Mouse (Mus musculus): Measurements from ENCODE around the gene Ezr. TPM values are rescaled to one million over a fixed set of nuclear protein-coding genes. Genes with fewer than 3 reads are reported as not detected.
A peak's percentile ranks its signal among the peaks of the same experiment; 100 is the strongest.

Ezr gene
- 32.5 and 39.6 TPM in 2 replicates for polyA plus RNA-seq (2015; fragmentation: Nextera tagmentation; extraction: Ambion mirVana)

DNA sequence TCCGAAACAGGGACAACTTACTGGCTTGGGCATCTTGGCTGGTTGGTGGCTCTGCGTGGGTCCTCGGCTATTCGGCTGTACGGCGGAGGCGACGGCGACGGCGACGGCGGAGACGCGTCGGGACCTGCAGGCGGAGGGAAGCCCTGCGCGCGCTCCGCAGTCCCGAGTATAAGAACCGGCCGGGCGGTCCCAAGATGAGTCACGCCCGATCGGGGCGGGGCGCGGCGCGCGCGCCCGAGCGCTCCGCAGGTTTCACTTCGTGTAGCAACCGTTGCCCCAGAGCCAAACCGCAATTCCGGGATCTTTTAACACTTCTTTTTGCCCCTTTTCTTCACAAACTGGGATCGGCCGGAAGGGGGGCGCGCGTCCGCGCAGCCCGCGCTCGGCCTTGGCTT, at the start of gene Ezr:
TSS of gene Ezr (minus strand) at position 174 of the 395 bp plus-strand sequence.
- no peaks in the 10 kb centered on the region for H3K9me3 ChIP-seq
- H3K36me3 ChIP-seq (replicated peaks), result no peaks in the 10 kb centered on the region
- H3K4me3 ChIP-seq, result peak within 1 kb of the TSS; percentile 60
- H3K4me2 ChIP-seq, result peak within 1 kb of the TSS; percentile 96
- H3K27ac ChIP-seq, result 0 out of 2 replicates have a peak within 1 kb of the TSS, but pooled peaks have one; percentile 3
- H3K9ac ChIP-seq, result peak within 1 kb of the TSS; percentile 40
- WGBS, result under 1% methylated on average over 52 of the region's 52 CpGs
- peaks cover 46% of the 10 kb centered on the region for H3K27me3 ChIP-seq (replicated peaks)
- H3K4me1 ChIP-seq, result peaks cover 24% of the 10 kb centered on the region
- ATAC-seq (replicated peaks), result peak; percentile 62

DNA sequence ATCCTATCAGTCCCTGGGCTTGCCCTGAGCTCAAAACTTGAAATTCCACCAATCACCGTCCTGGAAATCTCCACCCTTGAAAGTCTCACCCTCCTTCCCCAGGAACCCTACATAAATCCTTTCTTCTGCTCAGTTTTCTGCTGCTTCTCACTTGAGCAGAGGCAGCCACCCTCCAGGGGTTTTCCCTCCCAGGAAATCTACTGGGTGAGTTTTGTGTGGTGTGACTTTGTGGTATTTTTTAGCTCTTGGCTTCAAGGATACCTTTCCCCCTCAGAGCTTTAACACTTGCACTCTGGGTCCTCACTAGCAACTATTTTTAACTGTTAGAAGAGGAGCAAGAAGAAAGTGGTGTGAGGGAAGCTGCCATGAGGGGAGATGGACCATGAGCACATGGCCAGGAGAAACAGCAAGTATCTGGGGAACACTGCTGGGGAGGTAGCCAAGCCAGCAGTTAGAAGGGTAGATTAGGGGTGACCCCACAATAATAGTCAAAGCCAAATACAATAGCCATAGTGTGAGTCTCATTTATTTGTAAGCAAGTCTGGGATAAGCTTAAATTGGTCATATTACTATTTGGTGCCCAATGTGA, 47.5 kb upstream of the Ezr start:
- WGBS, result 78% methylated on average over 1 of the region's 1 CpGs
- H3K4me3 ChIP-seq, result no peak overlapping the region
- peaks cover 15% of the 10 kb centered on the region for H3K4me1 ChIP-seq
- H3K9ac ChIP-seq, result no peak overlapping the region
- no peak overlapping the region for H3K4me2 ChIP-seq
- no peak for ATAC-seq (replicated peaks)
- H3K27ac ChIP-seq, result no peak overlapping the region
- no peaks in the 10 kb centered on the region for H3K36me3 ChIP-seq (replicated peaks)
- no peaks in the 10 kb centered on the region for H3K27me3 ChIP-seq (replicated peaks)
- no peaks in the 10 kb centered on the region for H3K9me3 ChIP-seq

DNA sequence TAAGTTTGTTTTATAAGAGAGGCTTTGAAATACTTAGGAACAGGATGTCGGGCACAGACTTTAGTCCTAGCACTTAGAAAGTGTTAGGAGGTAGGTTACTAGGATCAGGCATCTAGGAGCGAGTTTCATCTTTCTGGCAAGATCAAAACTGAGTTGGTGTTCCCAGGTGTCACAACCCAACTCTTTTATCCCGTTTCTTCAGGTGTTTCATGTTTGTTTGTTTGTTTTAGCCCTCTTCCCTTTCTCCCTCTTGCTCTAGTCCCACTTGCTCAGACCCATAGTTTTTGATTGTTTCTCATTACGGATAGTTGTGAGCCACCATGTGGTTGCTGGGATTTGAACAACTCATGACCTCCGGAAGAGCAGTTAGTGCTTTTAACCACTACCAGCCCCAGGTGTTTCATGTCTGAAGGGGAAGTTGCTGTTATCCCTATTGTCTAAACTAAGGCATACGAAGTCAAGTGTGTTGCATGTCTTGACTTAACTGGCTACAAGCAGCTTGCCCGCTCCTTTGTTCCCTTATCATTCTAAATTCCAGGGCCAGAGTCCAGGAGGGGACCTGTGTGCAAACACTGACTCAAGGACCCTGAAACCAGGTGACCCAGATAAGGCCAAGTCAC, 46.1 kb upstream of the Ezr start:
- Histone ChIP-seq H3K27ac (peak overlapping the region; percentile 97), H3K27me3 (replicated peaks) (no peaks in the 10 kb centered on the region), H3K36me3 (replicated peaks) (no peaks in the 10 kb centered on the region), H3K4me3 (peak overlapping the region; percentile 66), H3K9me3 (no peaks in the 10 kb centered on the region), H3K4me1 (peaks cover 15% of the 10 kb centered on the region), H3K4me2 (peak overlapping the region; percentile 78), H3K9ac (peak overlapping the region; percentile 65; the same call in 1 of the 2 replicates)
- ATAC-seq (replicated peaks), result no peak
- WGBS, result 77% methylated on average over 7 of the region's 7 CpGs

DNA sequence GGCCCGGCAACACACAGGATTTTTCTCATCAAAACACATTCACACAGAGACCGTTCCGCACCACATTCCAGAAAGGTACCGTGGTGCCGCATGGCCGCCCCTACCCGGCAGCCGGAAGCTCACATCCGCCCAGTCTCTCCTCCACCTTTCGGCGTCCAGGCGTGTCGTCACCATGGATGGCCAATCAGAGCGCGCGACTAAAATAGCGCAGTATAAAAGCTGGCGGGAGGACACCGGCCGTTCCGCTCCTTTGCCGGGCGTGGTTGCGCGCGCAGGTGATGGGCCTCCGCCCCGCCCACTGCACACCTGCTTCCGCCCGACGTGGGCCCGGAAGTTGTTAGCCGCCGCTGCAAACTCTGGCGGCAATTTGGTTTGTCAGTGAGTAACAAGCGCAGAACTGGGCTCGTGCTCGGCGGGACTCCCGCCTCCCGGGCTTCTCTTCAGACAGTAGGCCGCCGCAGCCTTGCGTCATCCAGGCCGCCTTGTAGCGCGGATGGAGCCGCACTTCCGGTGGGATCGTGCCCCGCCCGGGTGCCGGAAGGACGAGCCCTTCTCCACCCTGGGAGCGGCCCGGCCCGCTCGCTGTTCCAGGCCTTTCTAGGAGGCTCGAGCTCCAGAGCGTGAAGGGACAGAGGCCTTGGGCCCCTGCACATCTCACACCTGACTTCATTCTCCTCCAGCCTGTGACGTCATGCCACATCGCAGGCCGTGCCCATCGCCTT, 45.3 kb upstream of the Ezr start:
- H3K4me3 ChIP-seq, result peak overlapping the region; percentile 66
- peak; percentile 99 for ATAC-seq (replicated peaks)
- H3K27me3 ChIP-seq (replicated peaks), result no peaks in the 10 kb centered on the region
- H3K36me3 ChIP-seq (replicated peaks), result no peaks in the 10 kb centered on the region
- H3K9ac ChIP-seq, result peak overlapping the region; percentile 65
- H3K9me3 ChIP-seq, result no peaks in the 10 kb centered on the region
- peaks cover 15% of the 10 kb centered on the region for H3K4me1 ChIP-seq
- under 1% methylated on average over 64 of the region's 64 CpGs for WGBS
- peak overlapping the region; percentile 97 for H3K27ac ChIP-seq
- H3K4me2 ChIP-seq, result peak overlapping the region; percentile 78

DNA sequence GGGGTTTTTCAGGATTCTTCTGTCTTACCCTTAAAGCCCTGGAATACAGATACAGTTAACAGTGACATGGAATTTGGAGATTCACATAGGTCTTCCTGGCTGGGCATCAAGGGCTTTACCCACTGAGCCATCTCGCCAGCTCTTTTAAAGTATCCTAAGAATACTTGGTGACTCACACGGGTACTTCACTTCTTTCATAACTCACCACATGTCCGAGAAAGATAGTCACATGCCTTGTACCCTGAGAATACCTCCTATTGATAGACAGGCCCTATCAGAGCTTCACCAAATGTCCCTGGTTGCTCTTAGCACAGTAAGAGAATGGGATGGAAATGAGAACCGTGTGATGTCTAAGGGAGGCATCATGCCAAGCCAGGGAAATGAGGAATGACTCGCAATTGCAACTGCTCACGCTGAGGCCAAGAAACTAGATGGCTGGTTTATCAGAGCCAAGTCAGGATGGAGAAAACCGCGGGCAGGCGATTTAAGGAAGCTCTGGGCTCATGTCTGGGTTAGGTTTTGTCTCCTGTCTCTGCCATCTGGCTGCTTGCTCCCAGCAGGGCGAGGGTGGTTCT, 44.7 kb upstream of the Ezr start:
- peak overlapping the region; percentile 60 for H3K9ac ChIP-seq
- 32% methylated on average over 10 of the region's 10 CpGs for WGBS
- ATAC-seq (replicated peaks), result peak; percentile 21

DNA sequence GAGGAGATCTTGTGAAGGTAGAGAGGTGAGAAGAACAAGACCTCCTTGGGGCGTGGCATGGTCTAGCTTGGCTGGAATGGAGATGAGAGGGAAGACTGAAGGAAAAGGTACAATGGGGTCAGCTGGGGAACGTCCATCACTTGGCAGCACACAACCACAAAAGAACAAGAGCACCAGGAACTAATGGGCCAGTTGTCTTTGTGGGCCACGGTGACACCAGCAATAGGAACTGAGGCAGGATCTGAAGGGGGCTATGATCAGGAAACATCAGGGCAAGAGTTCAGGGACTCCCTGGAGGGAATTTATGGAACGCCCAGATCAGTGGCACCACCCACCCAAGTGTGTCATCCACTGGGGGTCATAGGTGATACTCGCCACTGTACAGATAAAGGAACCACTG, 34.2 kb upstream of the Ezr start:
- Histone ChIP-seq H3K4me1 (no peaks in the 10 kb centered on the region), H3K27me3 (replicated peaks) (no peaks in the 10 kb centered on the region), H3K9me3 (no peaks in the 10 kb centered on the region), H3K9ac (no peak overlapping the region), H3K27ac (no peak overlapping the region), H3K4me2 (no peak overlapping the region), H3K4me3 (no peak overlapping the region), H3K36me3 (replicated peaks) (no peaks in the 10 kb centered on the region)
- WGBS, result 84% methylated on average over 5 of the region's 5 CpGs
- ATAC-seq (replicated peaks), result no peak

More for the DNA sequence above, 44.7 kb upstream of the Ezr start:
- Histone ChIP-seq H3K4me1 (peaks cover 15% of the 10 kb centered on the region), H3K27me3 (replicated peaks) (no peaks in the 10 kb centered on the region), H3K4me2 (peak overlapping the region; percentile 78), H3K27ac (peak overlapping the region; percentile 97), H3K4me3 (peak overlapping the region; percentile 66), H3K36me3 (replicated peaks) (no peaks in the 10 kb centered on the region), H3K9me3 (no peaks in the 10 kb centered on the region)

DNA sequence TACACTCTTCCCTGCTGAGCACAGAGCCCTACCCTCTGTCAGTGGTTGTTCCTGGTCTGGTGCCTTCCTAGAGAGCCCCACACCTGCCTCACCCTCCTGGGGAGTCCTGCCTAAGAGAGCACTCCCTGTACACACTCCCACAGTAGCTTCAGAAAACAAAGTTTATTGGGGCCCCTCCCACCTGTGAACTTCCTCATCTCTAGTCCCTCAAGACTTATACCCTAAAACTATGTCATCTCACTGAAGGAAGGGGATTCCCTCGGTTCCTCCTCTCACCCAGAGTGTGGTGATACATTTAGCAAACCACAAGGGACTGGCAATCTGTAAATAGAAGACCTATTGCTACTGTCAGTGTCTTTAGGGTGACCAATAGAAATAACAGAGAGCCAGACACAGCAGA, 33.6 kb upstream of the Ezr start:
- Histone ChIP-seq H3K4me3 (no peak overlapping the region), H3K9me3 (no peaks in the 10 kb centered on the region), H3K36me3 (replicated peaks) (no peaks in the 10 kb centered on the region), H3K9ac (no peak overlapping the region), H3K27me3 (replicated peaks) (no peaks in the 10 kb centered on the region), H3K4me1 (no peaks in the 10 kb centered on the region), H3K4me2 (no peak overlapping the region), H3K27ac (no peak overlapping the region)
- no peak for ATAC-seq (replicated peaks)
- WGBS, result 87% methylated on average over 1 of the region's 1 CpGs

DNA sequence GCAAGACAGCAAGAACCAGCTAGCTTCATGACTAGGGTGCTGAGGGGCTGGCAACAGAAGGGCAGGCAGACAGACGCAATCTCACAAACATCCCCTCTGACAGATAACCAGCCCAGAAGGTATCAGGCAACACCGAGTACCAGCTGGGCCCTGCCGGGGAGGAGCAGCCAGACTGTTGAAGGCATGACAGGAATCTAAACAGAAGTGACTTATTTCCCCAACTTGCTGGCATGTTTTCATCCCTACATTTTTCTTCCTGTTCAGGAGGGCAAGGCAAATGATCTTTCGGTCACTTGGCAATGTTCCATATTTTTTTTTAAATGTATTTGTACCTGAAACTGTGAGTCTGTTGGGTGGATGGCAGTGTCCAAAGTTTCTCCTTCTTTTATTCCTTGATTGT, 32.1 kb upstream of the Ezr start:
- no peak for ATAC-seq (replicated peaks)
- no peak overlapping the region for H3K4me2 ChIP-seq
- H3K9me3 ChIP-seq, result no peaks in the 10 kb centered on the region
- H3K27ac ChIP-seq, result no peak overlapping the region
- WGBS, result 63% methylated on average over 4 of the region's 4 CpGs
- no peak overlapping the region for H3K4me3 ChIP-seq
- no peaks in the 10 kb centered on the region for H3K27me3 ChIP-seq (replicated peaks)
- no peaks in the 10 kb centered on the region for H3K4me1 ChIP-seq
- no peaks in the 10 kb centered on the region for H3K36me3 ChIP-seq (replicated peaks)
- H3K9ac ChIP-seq, result no peak overlapping the region

DNA sequence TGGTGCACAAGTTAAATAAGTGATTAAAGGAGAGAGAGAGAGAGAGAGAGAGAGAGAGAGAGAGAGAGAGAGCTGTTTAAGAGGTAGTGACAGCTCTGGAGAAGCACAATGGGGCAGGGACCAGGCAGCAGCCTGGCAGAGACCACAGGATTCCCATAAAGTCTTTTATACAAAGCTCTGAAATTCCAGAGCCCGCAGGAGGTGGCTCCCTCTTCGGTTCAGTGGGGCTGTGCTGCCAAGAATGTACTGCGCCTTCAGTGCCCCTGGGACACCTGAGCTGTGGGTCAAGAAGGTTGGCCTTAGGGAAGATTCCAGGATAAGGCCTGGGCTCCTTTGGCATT, 30.2 kb upstream of the Ezr start:
- WGBS, result 11% methylated on average over 3 of the region's 3 CpGs

DNA sequence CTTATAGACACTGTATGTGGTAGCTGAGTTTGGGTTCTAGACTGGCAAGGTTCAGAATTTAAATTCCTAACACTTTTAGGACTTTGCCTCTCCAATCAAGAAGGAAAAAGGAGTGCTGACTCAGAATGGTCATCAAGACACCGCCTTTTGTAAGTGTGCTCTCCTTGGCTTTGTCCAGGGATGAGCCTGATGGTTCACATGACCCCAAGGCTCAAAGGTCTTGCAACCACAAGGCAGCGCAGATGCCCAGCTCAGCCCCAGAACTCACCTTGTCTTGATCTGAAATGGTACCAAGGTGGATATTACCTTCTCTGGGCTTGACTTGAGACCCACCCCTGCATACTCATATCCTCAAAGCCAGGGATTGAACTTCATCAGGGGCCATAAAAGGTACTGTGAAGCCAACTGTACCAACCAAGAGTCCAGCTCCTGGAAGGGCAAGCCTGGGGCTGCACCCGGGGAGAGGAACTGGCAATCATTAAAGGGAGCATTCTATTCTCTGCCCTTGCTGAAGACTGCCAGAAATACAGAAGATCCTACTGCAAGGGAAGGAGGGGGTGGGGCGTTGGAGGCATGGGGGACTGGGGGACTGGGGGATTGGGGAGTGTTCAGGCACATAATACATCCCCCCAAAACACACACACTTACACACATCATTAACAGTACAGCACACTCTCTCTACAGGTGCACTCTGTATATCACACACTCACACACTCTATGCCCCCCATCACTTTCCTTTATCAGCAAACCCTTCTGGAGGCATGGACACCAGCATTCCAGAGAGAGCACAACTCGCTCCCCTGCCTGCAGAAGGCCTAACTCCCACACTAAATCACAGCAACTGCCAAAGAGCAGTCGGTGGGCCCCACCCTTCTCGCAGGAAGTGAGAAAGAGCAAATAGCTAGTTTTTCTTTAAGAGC, 29.6 kb upstream of the Ezr start:
- no peak for ATAC-seq (replicated peaks)
- Histone ChIP-seq H3K27ac (no peak overlapping the region), H3K4me2 (no peak overlapping the region), H3K27me3 (replicated peaks) (no peaks in the 10 kb centered on the region), H3K9ac (no peak overlapping the region), H3K4me1 (no peaks in the 10 kb centered on the region), H3K36me3 (replicated peaks) (no peaks in the 10 kb centered on the region), H3K4me3 (no peak overlapping the region), H3K9me3 (no peaks in the 10 kb centered on the region)
- WGBS, result 53% methylated on average over 7 of the region's 7 CpGs

More for the DNA sequence above, 30.2 kb upstream of the Ezr start:
- Histone ChIP-seq H3K27ac (no peak overlapping the region), H3K4me1 (no peaks in the 10 kb centered on the region), H3K4me2 (no peak overlapping the region), H3K9me3 (no peaks in the 10 kb centered on the region), H3K4me3 (no peak overlapping the region), H3K9ac (no peak overlapping the region), H3K36me3 (replicated peaks) (no peaks in the 10 kb centered on the region), H3K27me3 (replicated peaks) (no peaks in the 10 kb centered on the region)
- no peak for ATAC-seq (replicated peaks)

DNA sequence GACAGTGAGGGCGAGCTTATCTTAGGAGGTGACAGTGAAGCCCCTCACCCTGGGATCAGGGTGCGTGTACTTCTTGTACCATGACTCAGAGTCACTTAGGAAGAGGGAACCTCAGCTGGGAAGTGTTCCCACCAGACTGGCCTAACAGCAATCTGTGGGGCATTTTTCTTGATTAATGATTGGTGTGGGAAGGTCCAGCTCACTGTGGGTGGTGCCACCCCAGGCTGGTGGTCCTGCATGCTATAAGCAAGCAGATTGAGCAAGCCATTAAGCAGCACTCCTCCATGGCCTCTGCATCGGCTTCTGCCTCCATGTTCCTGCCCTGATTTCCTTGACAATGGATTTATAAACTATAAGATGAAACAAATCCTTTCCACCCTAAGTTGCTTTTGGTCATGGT, 26.7 kb upstream of the Ezr start:
- Histone ChIP-seq H3K4me1 (no peaks in the 10 kb centered on the region), H3K4me3 (no peak overlapping the region), H3K9ac (no peak overlapping the region), H3K9me3 (no peaks in the 10 kb centered on the region), H3K4me2 (no peak overlapping the region), H3K36me3 (replicated peaks) (no peaks in the 10 kb centered on the region), H3K27me3 (replicated peaks) (no peaks in the 10 kb centered on the region), H3K27ac (no peak overlapping the region)
- WGBS, result 55% methylated on average over 3 of the region's 3 CpGs
- no peak for ATAC-seq (replicated peaks)

All from midbrain, embryonic 15.5 days (tissue).